Mouse (Mus musculus): Measurements from ENCODE around the gene Tomm40l.
"Not testable (repeated sequence)": the region's sequence is repeated elsewhere in the genome, so short reads cannot be mapped to it uniquely, and the experiment has no call there.

Gene Tomm40l

DNA sequence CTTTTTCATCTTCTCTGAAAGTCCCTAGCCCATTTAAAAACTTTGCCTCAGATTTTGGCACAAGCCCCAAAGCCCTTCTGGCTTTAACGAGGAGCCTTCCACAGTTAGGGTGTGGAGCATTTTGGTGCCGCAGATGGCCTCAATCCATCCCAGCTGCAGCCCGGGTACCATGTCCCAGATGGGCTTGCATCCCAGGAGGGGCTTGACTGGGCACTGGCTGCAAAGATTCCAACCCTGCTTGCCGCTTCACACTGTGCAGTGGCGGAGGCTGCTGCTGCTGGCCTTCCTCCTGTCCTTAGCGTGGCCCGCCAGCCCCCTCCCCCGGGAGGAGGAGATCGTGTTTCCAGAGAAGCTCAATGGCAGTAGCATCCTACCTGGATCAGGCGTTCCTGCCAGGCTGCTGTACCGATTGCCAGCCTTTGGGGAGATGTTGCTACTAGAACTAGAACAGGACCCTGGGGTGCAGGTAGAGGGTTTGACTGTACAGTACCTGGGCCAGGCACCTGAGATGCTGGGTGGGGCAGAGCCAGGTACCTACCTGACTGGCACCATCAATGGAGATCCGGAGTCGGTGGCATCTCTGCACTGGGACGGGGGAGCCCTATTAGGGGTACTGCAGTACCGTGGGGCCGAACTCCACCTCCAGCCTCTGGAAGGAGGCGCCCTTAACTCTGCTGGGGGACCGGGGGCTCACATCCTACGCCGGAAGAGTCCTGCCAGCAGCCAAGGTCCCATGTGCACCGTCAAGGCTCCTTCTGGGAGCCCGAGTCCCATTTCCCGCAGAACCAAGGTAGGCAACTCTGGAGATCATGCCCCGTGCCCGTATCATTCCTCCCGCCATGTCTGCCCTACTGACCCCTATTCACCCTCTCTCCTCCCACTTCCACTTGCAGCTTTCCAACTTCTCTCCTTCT, 28.6 kb upstream of the Tomm40l start, which contains the start of gene Ndufs2:
Gene Ndufs2, minus strand, starts transcription at position 709 of the 914 bp plus-strand sequence.
- in situ Hi-C loops (cut with MboI, MseI): loop anchor here (5.0 kb wide), 1 partner anchor 134 kb away; no protein-coding TSS in a partner anchor

- in situ Hi-C loops (cut with MboI, MseI): loop anchor here (5.0 kb wide), 1 partner anchor 133 kb away; no protein-coding TSS in a partner anchor
These were observed 27.7 kb upstream of the Tomm40l start, which contains the start of gene Adamts4 for GRCm38 (mm10) chr1:171249913-171250600. Gene Adamts4 (plus strand): TSS chr1:171250421.

DNA sequence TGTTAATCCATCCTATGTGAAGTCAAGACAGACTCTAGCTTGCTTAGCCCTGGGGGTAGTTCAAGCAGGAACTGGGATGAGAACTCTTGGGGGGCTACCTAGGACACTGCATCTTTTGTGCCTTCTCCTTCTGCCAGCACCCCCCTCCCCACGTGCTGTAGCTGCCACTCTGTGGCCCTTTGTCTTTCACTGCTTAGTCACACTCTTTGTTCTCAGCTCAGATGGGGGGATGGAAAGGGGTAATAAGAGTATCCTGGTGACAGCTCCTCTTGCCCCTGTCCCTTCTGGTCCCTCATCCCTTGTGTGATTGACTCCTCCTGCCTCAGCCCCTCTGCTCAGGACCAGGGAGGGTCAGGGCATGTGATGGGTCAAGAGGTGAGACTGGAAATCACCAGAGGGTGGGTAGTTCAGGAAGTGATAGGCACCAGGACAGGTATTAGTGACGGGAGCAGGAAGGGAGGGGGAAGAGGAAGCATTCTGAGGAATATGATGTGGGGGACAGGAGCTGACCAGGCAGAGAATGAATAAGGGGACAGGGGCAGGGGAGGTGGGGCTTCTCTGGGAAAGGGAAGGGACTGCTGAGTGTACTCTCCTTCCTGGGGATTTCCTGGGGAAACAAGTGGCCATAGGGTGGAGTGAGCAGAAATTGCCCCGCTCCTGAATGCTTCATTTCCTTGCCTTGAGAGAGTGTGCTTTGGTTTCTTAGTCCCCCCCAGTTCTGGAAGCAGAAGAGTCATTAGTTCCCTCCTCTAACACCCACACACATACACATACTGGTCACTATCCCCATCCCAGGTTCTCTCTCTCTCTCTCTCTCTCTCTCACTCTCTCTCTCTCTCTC, 26.3 kb upstream of the Tomm40l start:
- in situ Hi-C loops (cut with MboI, MseI): no loop called here

DNA sequence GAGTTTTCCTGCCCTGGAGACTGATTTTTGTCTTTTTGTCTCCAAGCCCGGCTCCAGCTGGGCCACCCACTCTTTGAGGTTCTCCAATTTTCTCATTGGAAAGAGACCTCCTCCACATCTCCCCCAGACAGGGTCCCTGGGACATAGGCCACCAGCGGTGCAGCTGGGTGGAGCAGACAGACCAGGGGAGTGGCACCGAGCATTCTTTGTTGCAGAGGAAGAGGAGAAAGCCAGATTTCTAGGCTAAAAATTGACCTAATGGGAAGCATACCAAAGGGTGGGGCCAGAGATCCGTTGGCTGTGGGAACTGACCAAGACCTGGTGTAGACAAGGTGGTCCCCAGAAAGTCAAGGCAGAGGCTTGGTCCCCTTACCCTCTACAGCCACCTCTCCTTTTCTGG, 25.6 kb upstream of the Tomm40l start:
- in situ Hi-C loops (cut with MboI, MseI): no loop called here

DNA sequence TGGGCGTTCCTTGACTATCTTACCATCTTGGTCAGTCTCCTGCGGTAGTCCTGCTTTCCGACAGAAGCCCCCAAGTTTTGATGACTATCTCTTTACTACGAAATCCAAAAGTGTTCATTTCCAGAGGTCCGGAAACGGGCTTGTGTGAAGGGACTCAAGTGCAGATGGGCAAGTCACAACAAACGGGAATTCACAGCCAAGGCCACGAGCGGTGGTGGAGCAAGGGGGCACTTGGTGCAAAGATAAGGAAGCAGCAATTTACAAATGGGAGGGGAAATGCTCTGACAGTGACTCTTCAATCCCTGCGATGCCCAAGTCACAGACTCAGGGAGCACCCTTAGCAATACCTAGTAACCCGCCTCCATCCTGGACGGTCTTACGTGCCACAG, 25.1 kb upstream of the Tomm40l start:
- in situ Hi-C loops (cut with MboI, MseI): no loop called here

DNA sequence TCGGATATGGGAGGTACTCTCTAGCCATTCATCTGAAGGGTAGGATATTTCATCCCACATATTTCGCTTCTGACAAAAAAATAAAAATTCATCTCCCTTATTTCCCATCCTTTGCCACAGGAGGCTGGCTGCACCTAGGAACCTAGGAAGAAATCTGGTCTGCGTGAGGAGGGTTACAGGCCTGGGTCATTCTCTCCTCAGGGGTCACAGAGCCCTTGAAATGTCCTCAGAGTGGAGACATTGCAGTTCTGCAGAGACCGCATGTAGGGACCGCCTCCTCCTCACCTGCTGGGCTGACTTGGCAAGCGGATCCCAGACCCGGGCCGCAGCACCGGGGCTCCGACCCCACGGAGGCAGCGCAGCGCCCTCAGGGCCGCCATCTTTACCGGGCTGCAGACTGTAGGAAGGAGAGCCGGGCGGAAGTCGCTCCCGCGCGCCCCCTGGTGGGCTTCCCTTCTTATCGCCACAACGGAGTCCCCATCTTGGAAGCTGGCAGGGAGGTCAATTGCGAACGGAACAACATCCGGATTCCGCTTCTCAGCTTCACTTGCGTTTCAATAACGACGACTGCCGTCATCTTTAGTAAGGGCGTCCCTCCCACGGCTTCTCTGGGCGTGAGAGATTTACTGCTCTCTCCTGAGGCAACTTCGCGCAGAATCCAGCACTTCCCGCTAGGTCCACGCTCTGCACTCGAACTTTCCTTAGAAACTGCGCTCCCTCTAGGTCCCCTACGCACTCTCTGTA, 24.6 kb upstream of the Tomm40l start:
- in situ Hi-C loops (cut with MboI, MseI): no loop called here

DNA sequence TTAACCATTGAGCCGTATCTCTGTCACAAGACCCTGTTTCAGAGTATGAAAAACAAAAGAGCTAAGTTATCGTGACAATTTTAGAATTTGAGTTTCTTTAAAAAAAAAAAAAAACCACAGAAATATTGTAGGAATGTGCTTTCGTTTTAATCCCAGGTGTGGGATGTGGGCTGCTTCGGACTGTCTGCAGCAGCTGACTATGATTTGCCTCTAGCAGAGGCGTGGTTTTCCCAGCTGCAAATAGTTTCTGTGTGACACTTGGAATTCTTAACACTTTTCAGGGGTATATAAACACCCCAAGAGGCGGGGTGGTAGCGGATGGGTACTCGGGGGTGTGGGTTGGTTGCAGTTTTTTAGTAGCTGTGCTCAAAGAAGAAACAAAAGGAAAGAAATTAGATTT, 23.0 kb upstream of the Tomm40l start:
- in situ Hi-C loops (cut with MboI, MseI): no loop called here

- in situ Hi-C loops (cut with MboI, MseI): not testable (repeated sequence)
These were observed 19.6 kb upstream of the Tomm40l start for GRCm38 (mm10) chr1:171241952-171242351.

DNA sequence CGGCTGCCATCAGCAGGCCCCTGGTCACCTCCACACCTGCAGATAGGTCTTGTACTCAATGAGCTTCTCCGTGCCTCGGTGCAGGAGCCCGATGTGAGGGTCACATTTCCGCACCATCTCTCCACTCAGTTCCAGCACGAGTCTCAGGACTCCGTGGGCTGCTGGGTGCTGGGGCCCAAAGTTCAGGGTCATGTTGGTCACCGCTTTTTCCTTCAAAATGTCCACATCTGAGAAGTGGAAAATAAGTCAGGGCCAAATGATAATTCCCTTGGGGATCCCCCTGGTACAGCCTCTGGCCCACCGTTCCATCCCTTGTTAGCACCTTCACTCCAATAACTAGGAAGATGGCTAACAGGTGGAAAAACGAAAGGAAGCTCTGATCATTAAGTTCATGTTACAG, 18.6 kb upstream of the Tomm40l start:
- in situ Hi-C loops (cut with MboI, MseI): no loop called here

- in situ Hi-C loops (cut with MboI, MseI): no loop called here
These were observed 17.9 kb upstream of the Tomm40l start for GRCm38 (mm10) chr1:171239992-171240744.

GRCm38 (mm10) chr1:171238463-171238862, 16.1 kb upstream of the Tomm40l start:
- in situ Hi-C loops (cut with MboI, MseI): no loop called here

GRCm38 (mm10) chr1:171237438-171237837, 15.1 kb upstream of the Tomm40l start:
- in situ Hi-C loops (cut with MboI, MseI): no loop called here

DNA sequence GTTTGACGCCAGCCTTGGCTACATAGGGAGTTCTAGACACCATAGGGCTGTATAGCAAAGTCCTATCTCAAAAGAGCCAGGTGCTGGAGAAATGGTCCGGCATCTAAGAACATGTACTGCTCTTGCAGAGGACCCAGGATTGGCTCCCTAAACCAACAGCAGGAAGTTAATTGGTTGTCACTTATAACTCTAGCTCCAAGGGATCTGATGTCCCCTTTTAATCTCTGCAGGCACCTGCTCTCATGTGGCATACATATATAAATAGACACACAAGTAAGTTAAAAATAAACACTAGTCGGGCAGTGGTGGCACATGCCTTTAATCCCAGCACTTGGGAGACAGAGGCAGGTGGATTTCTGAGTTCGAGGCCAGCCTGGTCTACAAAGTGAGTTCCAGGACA, 13.5 kb upstream of the Tomm40l start:
- in situ Hi-C loops (cut with MboI, MseI): no loop called here

DNA sequence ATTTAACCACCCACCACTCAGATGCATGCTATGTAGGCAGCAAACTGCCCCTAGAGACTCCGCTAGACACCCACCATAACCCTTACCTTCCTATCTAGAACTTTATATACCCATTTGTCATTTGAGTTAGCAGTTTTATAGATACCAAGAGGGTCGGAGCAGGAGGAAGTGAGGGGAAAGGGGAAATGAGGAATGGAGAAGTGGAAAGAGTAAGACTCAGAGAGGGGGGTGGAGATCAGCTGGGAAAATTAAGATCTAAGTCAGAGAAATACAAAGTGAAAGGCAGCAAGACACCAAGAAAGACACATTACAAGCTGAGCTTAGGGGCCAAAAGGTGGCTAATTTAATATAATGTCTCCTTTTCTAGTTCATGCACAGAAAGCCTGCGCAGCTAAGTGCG, 12.2 kb upstream of the Tomm40l start:
- in situ Hi-C loops (cut with MboI, MseI): no loop called here

DNA sequence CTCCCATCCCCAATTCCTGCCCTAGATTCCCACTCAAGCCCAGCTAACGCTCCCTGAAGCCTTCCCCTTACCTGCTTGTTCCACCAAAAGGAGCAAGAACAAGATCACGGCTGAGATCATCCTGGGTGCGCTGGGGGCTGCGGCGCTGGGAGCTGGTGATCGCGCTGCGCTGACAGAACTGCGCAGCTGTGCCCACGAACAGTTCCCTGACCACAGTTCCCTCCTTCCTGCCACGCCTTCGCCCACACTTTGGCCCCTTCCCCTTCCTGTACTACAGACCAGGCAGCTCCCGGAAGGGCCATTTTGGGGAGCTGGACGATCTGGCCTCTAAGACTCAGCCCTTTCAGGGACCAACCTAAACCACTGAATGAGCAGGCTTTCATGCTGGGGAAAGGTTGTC, 11.8 kb upstream of the Tomm40l start, which contains the start of gene Fcer1g:
Gene Fcer1g, minus strand, starts transcription at position 240 of the 400 bp plus-strand sequence.
- in situ Hi-C loops (cut with MboI, MseI): no loop called here

DNA sequence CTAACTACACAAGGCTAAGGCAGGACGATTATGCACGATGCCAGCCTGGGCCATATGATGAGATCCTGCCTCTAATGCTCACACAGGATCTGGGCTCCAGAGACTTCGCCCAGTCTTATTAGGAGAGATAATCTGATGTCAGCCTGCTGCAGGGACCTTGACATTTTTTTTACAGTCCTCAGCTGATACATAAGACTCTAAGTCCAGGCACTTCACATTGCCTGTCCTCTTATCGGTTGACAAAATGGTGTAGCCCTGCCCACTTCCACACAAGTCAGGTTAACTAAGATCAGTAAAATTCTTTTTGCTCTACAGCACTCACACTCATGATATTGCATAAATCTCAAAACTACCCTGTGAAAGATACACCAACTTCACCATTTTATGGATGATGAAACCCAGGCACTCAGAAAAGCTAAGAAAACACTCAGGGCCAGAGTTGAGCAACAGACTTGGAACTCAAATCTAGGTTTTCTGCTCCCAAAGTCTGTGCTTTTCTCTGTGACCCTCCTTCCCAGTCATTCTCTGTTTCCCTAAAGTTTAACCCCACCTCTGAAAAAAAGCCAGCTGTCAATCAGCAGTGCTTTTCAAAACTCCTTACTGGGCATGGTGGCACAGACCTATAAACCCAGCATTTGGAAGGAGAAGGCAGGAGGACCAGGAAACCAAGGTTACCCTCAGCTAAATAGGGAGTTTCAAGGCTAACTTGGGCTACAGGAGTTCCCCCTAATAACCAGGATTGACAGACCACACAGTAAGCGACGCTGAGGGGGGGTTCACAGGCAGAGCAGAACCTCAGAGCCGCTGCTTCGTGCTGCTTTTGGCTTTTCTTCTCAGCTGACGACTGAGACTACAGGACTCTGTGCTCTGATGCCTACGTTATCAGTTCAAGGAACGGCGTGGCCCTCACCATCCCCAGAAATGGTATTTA, 10.8 kb upstream of the Tomm40l start:
- in situ Hi-C loops (cut with MboI, MseI): no loop called here

DNA sequence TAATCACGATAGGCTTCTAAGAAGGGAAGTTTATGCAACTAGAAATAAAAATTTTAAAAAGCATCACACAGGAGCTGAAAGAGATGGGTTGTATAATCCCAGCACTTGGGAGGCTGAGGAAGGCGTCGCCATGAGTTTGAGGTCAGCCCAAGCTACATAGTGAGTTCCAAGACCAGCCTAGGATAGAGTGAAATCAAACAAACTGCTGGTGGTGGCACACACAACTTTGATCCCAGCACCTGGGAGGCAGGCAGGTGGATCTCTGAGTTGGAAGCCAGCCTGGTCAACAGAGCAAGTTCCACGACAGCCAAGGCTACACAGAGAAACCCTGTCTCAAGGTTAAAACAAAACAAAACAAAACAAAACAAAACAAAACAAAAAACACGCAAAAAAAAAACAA, 10.0 kb upstream of the Tomm40l start:
- in situ Hi-C loops (cut with MboI, MseI): no loop called here

- in situ Hi-C loops (cut with MboI, MseI): no loop called here
These were observed 9.5 kb upstream of the Tomm40l start for GRCm38 (mm10) chr1:171231844-171232243.

DNA sequence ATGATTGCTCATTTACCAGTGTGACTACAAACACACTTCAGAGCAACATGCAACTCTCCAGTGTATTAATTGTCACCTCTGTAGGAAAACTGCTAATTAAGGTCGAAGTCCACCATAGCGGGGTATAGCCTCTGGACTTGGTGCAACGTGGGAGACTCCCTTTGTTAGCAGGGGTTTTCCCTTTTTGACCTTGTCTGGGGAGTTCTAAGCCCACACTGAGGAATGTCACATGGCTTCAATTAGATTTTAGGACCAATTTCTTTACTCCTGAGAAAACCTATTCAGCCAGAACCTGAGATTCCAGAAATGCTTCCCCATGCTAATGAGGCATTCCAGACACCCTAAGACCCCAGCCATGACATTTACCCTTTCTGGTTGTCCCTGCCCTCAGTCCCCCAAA, 7.9 kb upstream of the Tomm40l start:
- in situ Hi-C loops (cut with MboI, MseI): no loop called here
